Mouse (Mus musculus) erythroblast, adult 5-6 weeks (primary cell): Measurements from ENCODE around the gene Nup107. TPM values are rescaled to one million over a fixed set of nuclear protein-coding genes. Genes with fewer than 3 reads are reported as not detected.

Source experiments
- ATAC-seq: replicated peaks from 2 replicates; pipeline ENCODE4 v1.8.0; 2016; ENCODE audit warnings: moderate number of reproducible peaks, mild to moderate bottlenecking, moderate TSS enrichment, inconsistent platforms; ENCODE audit not compliant: poor library complexity, low FRiP score, severe bottlenecking
- total RNA-seq, 2 experiments: library from RNA; stranded (forward) in 1 of 2; stranded (reverse) in 1 of 2; fragments of 150-400 nt in 1 of 2; fragments of 200-764, 138-1000 nt in 1 of 2; gene quantifications; 2 replicates each; pipeline versions ENCODE4 v1.2.3 to v1.2.4; 2015 to 2017; ENCODE audit warnings: low replicate concordance in 2 of 2

Nup107 gene
- total RNA-seq, 2 experiments from 2014 or later: 14.6 to 24.7 TPM

- no peak for ATAC-seq
Observed at GRCm38 (mm10) chr10:117803870-117804850, 11.7 kb upstream of the Nup107 start.

DNA sequence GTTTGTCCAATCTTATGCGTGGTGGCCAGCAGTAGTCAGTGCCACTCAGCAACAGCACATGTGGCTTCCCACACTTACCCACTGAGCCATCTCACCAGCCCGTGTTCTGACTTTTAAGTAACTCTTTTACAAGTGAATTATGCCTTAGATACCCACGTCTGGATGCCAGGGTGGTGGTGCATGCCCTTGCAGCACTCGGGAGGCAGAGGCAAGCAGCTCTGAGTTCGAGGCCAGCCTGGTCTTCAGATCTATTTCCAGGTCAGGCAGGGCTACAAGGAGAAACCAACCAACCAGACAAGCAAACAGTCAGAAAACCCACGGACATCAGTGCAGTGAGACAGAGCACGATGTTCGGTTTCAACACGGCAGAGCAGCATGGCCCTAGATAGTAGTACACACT lies 9.4 kb upstream of the Nup107 start:
- ATAC-seq: no peak

- ATAC-seq: no peak
Observed at GRCm38 (mm10) chr10:117799806-117800205, 7.3 kb upstream of the Nup107 start.

- ATAC-seq: no peak
Observed at GRCm38 (mm10) chr10:117798436-117799035, 6.0 kb upstream of the Nup107 start.

GRCm38 (mm10) chr10:117797684-117798083 lies 5.2 kb upstream of the Nup107 start:
- no peak for ATAC-seq

- no peak for ATAC-seq
Observed at GRCm38 (mm10) chr10:117797106-117797505, 4.6 kb upstream of the Nup107 start.

GRCm38 (mm10) chr10:117796181-117796580 lies 3.7 kb upstream of the Nup107 start:
- ATAC-seq: no peak

DNA sequence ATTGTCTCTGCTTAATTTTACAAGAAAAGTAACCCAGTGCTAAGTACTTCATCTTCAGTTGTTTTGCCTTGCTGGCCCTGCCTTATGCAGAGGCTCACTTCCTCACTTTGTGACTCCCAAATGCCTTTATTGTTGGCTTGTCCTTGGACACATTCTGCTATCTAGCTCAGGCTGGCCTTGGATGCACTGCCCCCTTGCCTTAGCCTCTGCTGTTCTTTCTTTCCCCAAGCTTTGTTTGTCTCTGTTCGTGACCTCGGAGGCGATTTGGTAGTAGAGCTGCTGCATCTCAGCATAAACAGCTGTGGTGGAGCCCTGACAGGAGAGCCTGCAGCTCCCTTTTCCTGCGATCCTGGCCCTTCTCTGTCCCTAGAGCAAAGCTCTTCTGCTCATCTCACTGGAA lies 2.7 kb upstream of the Nup107 start:
- no peak for ATAC-seq

GRCm38 (mm10) chr10:117793436-117794030 lies 1.0 kb upstream of the Nup107 start:
- ATAC-seq: no peak

- ATAC-seq: no peak
Observed at GRCm38 (mm10) chr10:117791171-117791470, 1.4 kb downstream of the Nup107 start.

- no peak for ATAC-seq
Observed at GRCm38 (mm10) chr10:117790421-117791170, 1.9 kb downstream of the Nup107 start.

DNA sequence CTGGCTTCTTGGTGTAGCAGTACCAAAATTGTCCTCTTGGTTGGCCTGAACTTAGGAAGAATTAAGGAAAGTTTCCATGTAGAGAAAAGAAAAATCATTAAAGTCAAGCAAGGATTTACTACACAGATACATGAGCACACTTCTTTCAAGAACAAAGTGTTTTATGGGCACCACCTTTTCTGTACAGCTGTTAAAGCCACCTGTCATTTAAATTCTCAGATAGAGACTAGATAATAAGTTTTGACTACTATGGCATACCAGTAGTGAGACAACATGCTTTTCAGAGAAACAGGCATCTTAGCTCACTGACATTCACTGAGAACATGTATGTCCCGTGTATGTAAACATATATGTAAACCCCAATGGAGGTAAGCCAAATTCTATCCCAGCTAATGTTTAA lies 2.5 kb downstream of the Nup107 start:
- no peak for ATAC-seq

GRCm38 (mm10) chr10:117784646-117785045 lies 7.9 kb downstream of the Nup107 start:
- ATAC-seq: no peak

- ATAC-seq: no peak
Observed at GRCm38 (mm10) chr10:117783786-117784420, 8.6 kb downstream of the Nup107 start.

DNA sequence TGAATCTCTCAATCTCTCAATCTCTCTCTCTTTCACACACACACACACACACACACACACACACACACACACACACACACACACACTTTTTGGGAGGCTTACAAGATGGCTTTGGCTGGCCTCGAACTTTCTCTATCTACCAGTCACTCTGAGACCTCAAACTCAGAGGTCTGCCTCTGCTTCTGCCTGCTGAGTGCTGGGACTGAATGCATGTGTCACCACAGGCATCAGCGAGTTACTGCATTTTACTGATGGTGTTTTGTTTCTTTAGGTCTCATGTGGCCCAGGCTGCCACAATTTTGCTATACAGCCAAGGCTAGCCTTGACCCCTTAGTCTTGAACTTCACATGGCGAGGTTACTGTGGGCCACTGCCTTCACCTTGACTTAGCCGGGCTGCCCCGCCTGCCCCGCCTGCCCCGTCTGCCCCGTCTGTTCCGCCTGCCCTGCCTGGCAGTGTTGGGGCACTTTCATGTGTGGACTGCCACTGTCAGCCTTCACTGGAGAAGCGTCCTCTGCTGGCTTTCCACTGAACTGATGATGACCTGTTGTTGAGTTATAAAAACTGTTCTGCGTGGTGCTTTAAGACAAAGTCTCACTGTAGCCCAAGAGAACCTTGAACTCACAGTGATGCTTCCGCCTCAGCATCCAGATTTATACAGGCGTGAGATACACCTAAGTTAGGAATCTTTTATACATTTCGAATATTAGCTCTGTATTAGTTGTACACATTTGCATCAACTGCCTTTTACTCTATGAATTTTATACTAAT lies 9.8 kb downstream of the Nup107 start:
- ATAC-seq: no peak

GRCm38 (mm10) chr10:117782056-117782455 lies 10.4 kb downstream of the Nup107 start:
- ATAC-seq: no peak

- no peak for ATAC-seq
Observed at GRCm38 (mm10) chr10:117781021-117781725, 11.3 kb downstream of the Nup107 start.

GRCm38 (mm10) chr10:117780306-117780911 lies 12.1 kb downstream of the Nup107 start:
- no peak for ATAC-seq
